Mouse (Mus musculus) v-Abl transformed pro-B cells (cell line): ENCODE data around the gene Vav2.

Experiments
- in situ Hi-C, 2 experiments: fragments of 400-800 bp; cut with MboI; formaldehyde crosslinking; loops; one replicate each; pipeline ENCODE4 v1.15.1; 2025; ENCODE audit not compliant: unreplicated experiment in 2 of 2

The Vav2 gene

DNA sequence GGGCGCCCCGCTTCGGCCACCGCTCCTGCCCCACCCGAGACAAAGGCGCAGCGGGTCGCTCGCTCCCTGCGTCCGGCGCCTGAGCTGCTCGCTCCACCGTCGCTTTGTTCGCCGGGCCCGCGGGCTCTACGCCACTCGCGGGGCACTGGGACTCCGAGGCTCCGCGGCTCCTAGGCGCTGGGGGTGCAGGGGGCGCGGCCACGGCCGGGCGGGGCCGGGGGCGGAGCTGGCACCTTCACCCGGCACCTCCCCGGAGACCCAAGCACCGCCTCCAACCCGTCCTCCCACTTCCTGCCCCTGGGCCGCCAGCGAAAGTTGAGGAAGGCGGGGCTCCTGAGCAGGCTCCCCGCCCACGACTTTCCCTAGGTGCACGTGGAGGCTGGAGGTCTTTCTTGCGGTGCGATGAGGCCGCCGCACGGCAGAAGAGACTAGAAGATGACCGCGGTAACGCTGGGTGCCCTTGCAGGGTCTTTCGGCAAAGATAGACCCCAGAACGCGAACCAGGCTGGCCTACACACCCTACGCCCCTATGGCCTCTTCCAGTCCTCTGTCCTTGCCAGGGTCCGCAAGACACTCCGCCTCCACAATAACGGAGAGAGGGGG is at the start of gene Vav2:
Vav2 (minus strand) TSS at position 179 of the 603 bp plus-strand sequence.
- in situ Hi-C loops, result loop anchor here (5.0 to 25.0 kb wide), 6 partner anchors 140 to 765 kb away; partner anchors contain the start of genes Adamtsl2 (in 1 of the 2), Lcn4 (in 1 of the 2), Stkld1 (in 1 of the 2) and Surf4 (in 1 of the 2)

GRCm38 (mm10) chr2:27475495-27476302 is 48.9 kb upstream of the Vav2 start:
- in situ Hi-C loops, result loop anchor here in 1 of 2 experiments (5.0 kb wide), 1 partner anchor 42 kb away; the partner anchor contains the start of gene Wdr5

DNA sequence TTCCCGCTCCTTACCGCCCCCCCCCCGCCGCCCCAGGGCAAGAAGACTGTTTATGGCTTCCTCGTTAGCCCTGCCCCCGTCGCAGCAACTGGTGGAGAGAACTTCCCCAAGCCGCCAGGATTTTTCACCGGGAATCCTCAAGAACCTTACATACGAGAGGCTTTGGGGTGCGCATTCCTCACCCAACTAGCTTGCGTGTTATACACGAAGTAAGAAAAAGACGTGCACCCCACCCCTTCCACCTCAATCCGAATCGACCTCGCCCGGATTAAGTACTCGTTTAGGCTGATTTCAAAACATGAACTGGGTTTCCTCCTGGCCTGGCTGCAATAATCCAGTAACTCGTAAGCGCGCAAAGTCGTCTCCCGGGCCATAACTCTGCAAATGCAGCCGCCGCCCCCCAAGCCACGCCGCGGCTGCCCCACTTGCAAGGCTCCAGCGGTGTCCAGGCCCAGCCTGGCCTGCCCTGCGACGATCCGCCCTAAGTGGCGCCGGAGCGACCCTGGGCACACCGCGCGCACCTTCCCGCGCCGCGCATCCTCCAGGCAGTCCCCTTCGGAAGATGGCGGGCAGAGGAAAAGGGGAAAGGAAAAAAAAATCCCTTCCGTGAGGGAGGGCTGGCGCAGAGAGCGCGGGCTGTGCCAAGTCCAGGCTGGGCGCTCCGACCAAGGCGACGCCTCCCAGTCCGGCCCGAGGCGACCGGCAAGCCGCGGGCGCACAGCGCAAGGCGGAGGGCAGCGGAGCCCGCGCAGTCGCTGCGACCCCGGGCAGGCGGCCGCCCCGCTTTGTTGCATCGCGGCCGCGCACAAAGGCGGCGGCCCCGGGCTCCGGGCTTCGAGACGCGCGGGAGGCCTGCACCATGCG is 48.0 kb upstream of the Vav2 start:
- in situ Hi-C loops, result loop anchor here in 1 of 2 experiments (5.0 kb wide), 1 partner anchor 42 kb away; the partner anchor contains the start of gene Wdr5

GRCm38 (mm10) chr2:27473911-27474310 is 47.1 kb upstream of the Vav2 start:
- in situ Hi-C loops, result no loop called here

- in situ Hi-C loops, result no loop called here
Observed at GRCm38 (mm10) chr2:27473061-27473765, 46.4 kb upstream of the Vav2 start.

GRCm38 (mm10) chr2:27471170-27471584 is 44.3 kb upstream of the Vav2 start:
- in situ Hi-C loops, result no loop called here

DNA sequence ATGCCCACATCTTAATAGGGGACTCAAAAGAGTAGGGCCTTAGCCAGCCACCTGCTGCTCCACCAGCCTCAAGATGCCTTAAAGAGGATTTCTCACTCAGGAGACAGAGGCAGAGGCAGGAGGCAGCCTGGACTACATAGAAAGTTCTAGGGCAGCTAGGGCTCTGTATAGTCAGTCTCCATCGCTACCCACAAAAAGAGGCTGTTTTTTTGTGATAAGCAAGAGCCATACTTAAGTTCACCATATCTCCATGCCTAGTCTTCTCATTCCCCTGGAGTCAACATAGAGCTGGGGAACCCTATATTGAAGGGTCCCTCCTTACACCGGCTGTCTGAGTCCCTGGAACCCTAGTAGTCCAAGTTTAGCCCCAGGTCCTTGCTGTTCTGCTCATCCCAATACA is 43.7 kb upstream of the Vav2 start:
- in situ Hi-C loops, result no loop called here

DNA sequence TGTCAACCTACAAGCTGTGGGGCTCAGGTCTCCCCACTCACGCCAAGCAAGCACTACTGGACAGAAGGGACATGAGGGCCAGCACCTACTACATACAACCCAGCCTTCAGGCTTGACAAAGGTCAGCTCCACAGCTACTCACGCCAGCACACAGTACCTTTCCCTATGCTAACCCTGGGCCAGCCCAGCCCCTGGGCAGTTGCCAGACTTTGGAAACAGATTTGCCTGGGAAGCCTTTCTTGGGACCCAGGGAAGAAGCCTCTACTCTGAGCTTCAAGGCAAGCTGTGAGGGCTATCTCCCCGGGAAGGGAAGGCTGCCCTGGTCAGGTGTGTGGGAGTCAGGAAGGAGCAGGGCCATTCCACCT is 43.1 kb upstream of the Vav2 start:
- in situ Hi-C loops, result no loop called here

GRCm38 (mm10) chr2:27469292-27469990 is 42.6 kb upstream of the Vav2 start:
- in situ Hi-C loops, result no loop called here

- in situ Hi-C loops, result no loop called here
Observed at GRCm38 (mm10) chr2:27462901-27463300, 36.1 kb upstream of the Vav2 start.

GRCm38 (mm10) chr2:27461881-27462660 is 35.2 kb upstream of the Vav2 start:
- in situ Hi-C loops, result no loop called here

GRCm38 (mm10) chr2:27460651-27461050 is 33.8 kb upstream of the Vav2 start:
- in situ Hi-C loops, result no loop called here

GRCm38 (mm10) chr2:27460163-27460562 is 33.3 kb upstream of the Vav2 start:
- in situ Hi-C loops, result no loop called here

- in situ Hi-C loops, result no loop called here
Observed at GRCm38 (mm10) chr2:27459735-27460134, 32.9 kb upstream of the Vav2 start.

DNA sequence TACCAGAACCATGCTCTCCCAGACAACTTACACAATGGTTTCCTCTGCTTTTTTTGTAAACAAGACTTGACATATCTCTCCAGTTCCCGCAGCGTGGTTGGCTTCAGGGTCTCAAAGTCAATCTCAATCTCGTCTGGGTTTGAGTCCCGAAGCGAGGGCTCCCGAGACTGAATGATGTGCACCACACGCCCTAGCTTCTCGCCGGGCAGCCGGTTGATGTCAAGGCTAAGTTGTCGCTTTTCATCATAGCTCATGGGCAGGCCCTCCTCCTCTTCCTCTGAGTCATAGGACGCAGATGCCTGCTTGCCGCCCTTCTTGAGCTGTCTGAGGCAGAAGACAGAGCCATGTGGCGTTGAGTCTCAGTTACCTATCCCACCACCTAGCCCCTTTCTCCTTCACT is 23.4 kb upstream of the Vav2 start:
- in situ Hi-C loops, result no loop called here

DNA sequence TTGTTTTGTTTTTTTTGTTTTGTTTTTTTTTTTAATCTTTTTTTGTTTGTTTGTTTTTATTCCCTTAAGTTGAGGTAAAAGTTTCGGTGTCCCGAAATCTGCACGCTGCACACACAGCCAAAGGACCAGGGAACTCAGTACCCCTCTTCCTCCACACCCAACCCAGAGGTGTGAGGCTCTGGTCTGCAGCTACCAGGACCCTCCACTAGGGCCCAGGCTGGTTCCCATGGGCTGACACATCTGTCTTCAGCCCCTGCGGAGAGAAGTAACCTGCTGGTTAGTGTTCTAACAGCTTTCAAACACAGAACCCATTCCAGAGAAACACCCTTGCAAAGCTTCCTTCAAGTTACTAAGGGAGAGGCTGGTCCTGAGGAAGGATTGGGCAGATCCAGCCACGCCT is 20.9 kb upstream of the Vav2 start:
- in situ Hi-C loops, result loop anchor here (25.0 kb wide), 3 partner anchors 315 to 785 kb away; partner anchors contain the start of genes Lcn4 (in 1 of the 2), Stkld1 (in 1 of the 2) and Surf4 (in 1 of the 2)

DNA sequence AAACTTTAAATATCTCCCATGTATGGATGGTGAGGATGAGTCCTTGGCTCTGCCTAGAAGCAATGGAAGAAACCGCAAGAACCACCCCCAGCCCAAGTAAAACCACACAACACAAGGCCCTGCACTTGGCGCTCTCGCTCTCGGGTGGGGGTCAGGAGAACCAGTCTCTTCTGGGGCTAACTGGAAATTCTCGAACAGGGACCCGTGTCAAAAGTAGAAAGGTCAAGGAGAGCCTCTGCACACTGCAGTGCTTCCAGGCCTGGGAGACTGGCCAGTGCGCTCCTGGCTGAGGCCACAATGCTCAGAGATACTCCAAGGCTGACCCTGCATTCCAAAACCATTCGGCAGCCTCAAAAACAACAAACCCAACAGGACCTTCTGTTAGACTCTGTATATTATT is 20.0 kb upstream of the Vav2 start:
- in situ Hi-C loops, result loop anchor here (25.0 kb wide), 3 partner anchors 315 to 785 kb away; partner anchors contain the start of genes Lcn4 (in 1 of the 2), Stkld1 (in 1 of the 2) and Surf4 (in 1 of the 2)

GRCm38 (mm10) chr2:27445910-27446309 is 19.1 kb upstream of the Vav2 start:
- in situ Hi-C loops, result loop anchor here (25.0 kb wide), 3 partner anchors 316 to 784 kb away; partner anchors contain the start of genes Lcn4 (in 1 of the 2), Stkld1 (in 1 of the 2) and Surf4 (in 1 of the 2)

DNA sequence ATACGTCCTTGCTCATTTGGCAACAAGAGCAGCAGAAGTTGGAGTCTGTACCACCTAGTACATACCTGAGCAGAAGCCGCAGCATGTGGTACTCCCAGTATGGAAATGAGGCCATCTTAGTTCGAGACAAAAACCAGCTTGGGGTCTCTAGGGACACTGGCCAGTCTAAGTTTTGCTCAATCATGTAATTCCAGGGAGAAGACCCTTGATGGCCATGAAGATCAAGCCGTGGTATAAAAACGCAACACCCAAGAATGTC is 16.5 kb upstream of the Vav2 start:
- in situ Hi-C loops, result loop anchor here (25.0 kb wide), 3 partner anchors 319 to 781 kb away; partner anchors contain the start of genes Lcn4 (in 1 of the 2), Stkld1 (in 1 of the 2) and Surf4 (in 1 of the 2)
